Mouse (Mus musculus): ENCODE measurements around the gene Fbxl8.

- TF ChIP-seq GATA1 (IDR thresholded peaks at IDR 0.05; ENCODE audit: low read length) (no peak), TAL1 (IDR thresholded peaks at IDR 0.05; ENCODE audit: low read length) (no peak)
These were observed 4.6 kb upstream of the Fbxl8 start for GRCm38 (mm10) chr8:105259721-105260320.

Data from erythroblast, embryonic 14.5 days (primary cell).